Mouse (Mus musculus) myocyte (in vitro differentiated cells): Measurements from ENCODE around the gene Plxnd1. TPM values are rescaled to one million over a fixed set of nuclear protein-coding genes. Genes with fewer than 3 reads are reported as not detected.

Experiments
- H3K27me3 ChIP-seq: one replicate; pipeline ENCODE4 v1.6.1; 2011; ENCODE audit not compliant: control insufficient read depth, insufficient read depth, insufficient read length
- H3K36me3 ChIP-seq: one replicate; pipeline ENCODE4 v1.6.1; 2011; ENCODE audit not compliant: control insufficient read depth, insufficient read depth
- H3K4me2 ChIP-seq: one replicate; pipeline ENCODE4 v1.6.1; 2011; ENCODE audit warnings: low read depth, control low read depth
- H3K4me3 ChIP-seq: one replicate; pipeline ENCODE4 v1.5.1; 2011; ENCODE audit warnings: mild to moderate bottlenecking, control low read depth, moderate library complexity
- H3K79me2 ChIP-seq: one replicate; pipeline ENCODE4 v1.6.1; 2011; ENCODE audit not compliant: control insufficient read depth, insufficient read depth
- H3ac ChIP-seq: one replicate; pipeline ENCODE4 v1.6.1; 2011; ENCODE audit not compliant: control insufficient read depth, insufficient read length
- CEBPB ChIP-seq: IDR thresholded peaks from 2 replicates; pipeline ENCODE4 v1.6.1; 2011; ENCODE audit warnings: mild to moderate bottlenecking, moderate library complexity; ENCODE audit not compliant: poor library complexity, insufficient read depth, severe bottlenecking
- E2F4 ChIP-seq: IDR thresholded peaks from one replicate; pipeline ENCODE4 v1.6.1; 2011; ENCODE audit warnings: mild to moderate bottlenecking, control low read depth, moderate library complexity; ENCODE audit not compliant: insufficient read depth
- MAX ChIP-seq: IDR thresholded peaks from one replicate; pipeline ENCODE4 v1.6.1; 2011; ENCODE audit warnings: low read depth, mild to moderate bottlenecking, control low read depth
- MYOD1 ChIP-seq, 3 experiments: IDR thresholded peaks; one replicate each; pipeline ENCODE4 v1.6.1; 2011; ENCODE audit warnings: control low read depth in 2 of 3, low read depth in 2 of 3, mild to moderate bottlenecking in 2 of 3, moderate library complexity in 1 of 3; ENCODE audit not compliant: insufficient read length in 2 of 3, control insufficient read depth in 1 of 3
- MYOG ChIP-seq, 3 experiments: IDR thresholded peaks; one replicate each; pipeline ENCODE4 v1.6.1; 2011; ENCODE audit warnings: control low read depth in 2 of 3, low read depth in 2 of 3, mild to moderate bottlenecking in 2 of 3; ENCODE audit not compliant: insufficient read length in 2 of 3, control insufficient read depth in 1 of 3, insufficient read depth in 1 of 3
- POLR2A ChIP-seq: IDR thresholded peaks from one replicate; pipeline ENCODE4 v1.6.1; 2011; ENCODE audit warnings: low read depth, mild to moderate bottlenecking, control low read depth, moderate library complexity; ENCODE audit not compliant: insufficient read length
- POLR2AphosphoS2 ChIP-seq: IDR thresholded peaks from one replicate; pipeline ENCODE4 v1.6.1; 2011; ENCODE audit warnings: low read depth, control low read depth; ENCODE audit not compliant: insufficient read length
- REST ChIP-seq: IDR thresholded peaks from one replicate; pipeline ENCODE4 v1.6.1; 2011; ENCODE audit warnings: mild to moderate bottlenecking, control low read depth, moderate library complexity; ENCODE audit not compliant: insufficient read depth, insufficient read length
- SRF ChIP-seq: IDR thresholded peaks from one replicate; pipeline ENCODE4 v1.6.1; 2011; ENCODE audit warnings: low read depth; ENCODE audit not compliant: control insufficient read depth, insufficient read length
- TCF12 ChIP-seq: IDR thresholded peaks from one replicate; pipeline ENCODE4 v1.6.1; 2011; ENCODE audit warnings: mild to moderate bottlenecking, control low read depth; ENCODE audit not compliant: poor library complexity, insufficient read depth, severe bottlenecking
- TCF3 ChIP-seq: IDR thresholded peaks from one replicate; pipeline ENCODE4 v1.6.1; 2011; ENCODE audit warnings: low read depth, control low read depth; ENCODE audit not compliant: insufficient read length
- USF1 ChIP-seq: IDR thresholded peaks from one replicate; pipeline ENCODE4 v1.6.1; 2011; ENCODE audit warnings: low read depth, mild to moderate bottlenecking, control low read depth, moderate library complexity
- polyA plus RNA-seq: library from polyadenylated mRNA; unstranded; fragments of >200 nt; fragmentation: generic; extraction: Trizol; gene quantifications from one replicate; pipeline ENCODE4 v1.2.1, GENCODE M21; 2012; ENCODE audit warnings: missing spikeins

The Plxnd1 gene
- polyA plus RNA-seq, 1 experiment: 39.4 TPM

DNA sequence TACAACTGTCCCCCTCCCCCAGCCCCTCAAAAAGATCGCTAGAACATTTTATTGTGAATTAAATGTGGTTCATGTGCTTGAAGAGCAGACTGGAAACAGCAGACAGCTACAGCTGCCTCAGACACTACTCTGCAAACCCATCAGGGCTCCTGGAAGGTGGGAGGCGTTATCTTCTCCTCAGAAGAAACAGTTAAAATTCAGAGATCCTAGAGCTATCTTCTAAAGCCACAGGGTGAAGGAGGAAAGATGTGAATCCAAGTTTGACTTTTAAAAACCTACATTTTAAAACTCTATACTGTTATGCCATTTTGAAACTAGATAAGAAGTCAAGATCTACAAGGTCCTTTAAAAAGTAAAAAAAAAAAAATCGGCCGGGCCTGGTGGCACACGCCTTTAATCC is 36.2 kb upstream of the Plxnd1 start:
- Histone ChIP-seq H3K4me2 (no peak overlapping the region), H3K79me2 (peaks cover 6% of the 10 kb centered on the region), H3ac (no peak overlapping the region), H3K36me3 (peaks cover 3% of the 10 kb centered on the region), H3K4me3 (no peak overlapping the region), H3K27me3 (no peaks in the 10 kb centered on the region)
- TF ChIP-seq MYOG (IDR thresholded peaks at IDR 0.05; ENCODE audit: control insufficient read depth in 1 of 3, insufficient read depth in 1 of 3, insufficient read length in 2 of 3, low read depth in 2 of 3): no peak
- TF ChIP-seq USF1: no peak
- no peak for TF ChIP-seq TCF12

- Histone ChIP-seq H3K4me3 (no peak overlapping the region), H3K27me3 (no peaks in the 10 kb centered on the region), H3ac (no peak overlapping the region), H3K36me3 (peaks cover 38% of the 10 kb centered on the region), H3K4me2 (no peak overlapping the region), H3K79me2 (no peaks in the 10 kb centered on the region)
- TF ChIP-seq MYOD1 (IDR thresholded peaks at IDR 0.05; ENCODE audit: control insufficient read depth in 1 of 3, insufficient read length in 2 of 3, low read depth in 2 of 3): no peak
- TF ChIP-seq REST: no peak
- no peak for TF ChIP-seq MAX
- no peak for TF ChIP-seq SRF
- no peak for TF ChIP-seq CEBPB
These were observed 29.9 kb upstream of the Plxnd1 start for GRCm38 (mm10) chr6:116024666-116025065.

GRCm38 (mm10) chr6:116021961-116022485 is 27.2 kb upstream of the Plxnd1 start:
- H3K27me3 ChIP-seq: no peaks in the 10 kb centered on the region
- H3ac ChIP-seq: no peak overlapping the region
- H3K4me2 ChIP-seq: no peak overlapping the region
- H3K79me2 ChIP-seq: no peaks in the 10 kb centered on the region
- H3K4me3 ChIP-seq: no peak overlapping the region
- H3K36me3 ChIP-seq: peaks cover 48% of the 10 kb centered on the region
- TF ChIP-seq MYOD1 (IDR thresholded peaks at IDR 0.05; ENCODE audit: control insufficient read depth in 1 of 3, insufficient read length in 2 of 3, low read depth in 2 of 3) (no peak), CEBPB (no peak), SRF (no peak), POLR2A (no peak), REST (no peak), POLR2AphosphoS2 (no peak), TCF12 (no peak), TCF3 (no peak), USF1 (no peak), MAX (no peak), E2F4 (no peak)

DNA sequence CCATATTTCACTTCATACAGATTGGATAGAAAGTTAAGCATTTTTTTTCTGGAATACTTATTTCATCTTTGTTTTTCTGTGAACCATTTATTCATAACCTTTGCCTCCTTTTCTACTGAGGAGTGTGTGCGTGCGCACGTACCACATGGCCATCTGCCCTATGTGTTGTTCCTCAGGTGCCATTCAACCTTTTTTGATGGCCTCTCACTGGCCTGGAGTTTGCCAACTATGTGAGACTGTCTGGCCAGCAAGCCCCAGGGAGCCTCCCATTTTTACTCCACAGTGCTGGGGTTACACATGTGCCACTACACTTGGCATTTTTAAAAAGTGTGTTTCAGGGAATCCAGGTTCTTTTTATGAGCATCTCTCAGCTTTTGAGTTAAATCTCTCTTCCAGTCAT is 21.1 kb upstream of the Plxnd1 start:
- no peak for TF ChIP-seq USF1
- TF ChIP-seq REST: no peak

GRCm38 (mm10) chr6:116014111-116014510 is 19.3 kb upstream of the Plxnd1 start:
- H3K4me3 ChIP-seq: no peak overlapping the region
- peaks cover 8% of the 10 kb centered on the region for H3K36me3 ChIP-seq
- no peak for TF ChIP-seq MAX
- no peak overlapping the region for H3ac ChIP-seq
- no peaks in the 10 kb centered on the region for H3K79me2 ChIP-seq
- H3K27me3 ChIP-seq: no peaks in the 10 kb centered on the region
- no peak overlapping the region for H3K4me2 ChIP-seq

More for the DNA sequence above, 21.1 kb upstream of the Plxnd1 start:
- H3K4me2 ChIP-seq: no peak overlapping the region
- H3K27me3 ChIP-seq: no peaks in the 10 kb centered on the region
- H3K79me2 ChIP-seq: no peaks in the 10 kb centered on the region
- H3K36me3 ChIP-seq: peaks cover 19% of the 10 kb centered on the region
- no peak overlapping the region for H3K4me3 ChIP-seq
- no peak overlapping the region for H3ac ChIP-seq

DNA sequence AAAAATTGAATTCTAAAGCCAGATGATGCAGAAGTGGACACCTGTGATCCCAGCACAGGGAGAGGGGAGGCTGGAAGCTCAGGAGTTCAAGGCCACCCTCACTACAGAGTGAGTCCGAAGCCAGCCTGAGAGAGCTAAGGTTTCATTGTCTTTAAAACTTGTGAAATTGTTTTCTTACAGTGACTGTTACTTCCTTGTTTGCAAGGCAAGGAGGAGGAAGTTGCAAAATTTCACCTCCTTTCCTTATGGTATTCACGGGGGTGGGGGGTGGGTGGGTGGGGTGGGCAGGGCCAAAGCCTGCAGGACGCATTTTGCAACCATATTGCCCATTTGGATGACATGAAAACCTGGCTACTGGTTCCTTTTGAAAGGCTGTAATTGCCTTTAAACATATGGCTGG is 18.9 kb upstream of the Plxnd1 start:
- Histone ChIP-seq H3K27me3 (no peaks in the 10 kb centered on the region), H3ac (no peak overlapping the region), H3K36me3 (peaks cover 4% of the 10 kb centered on the region), H3K4me3 (no peak overlapping the region), H3K79me2 (no peaks in the 10 kb centered on the region), H3K4me2 (no peak overlapping the region)
- TF ChIP-seq SRF (no peak), MAX (no peak), POLR2A (no peak), MYOG (IDR thresholded peaks at IDR 0.05; ENCODE audit: control insufficient read depth in 1 of 3, insufficient read depth in 1 of 3, insufficient read length in 2 of 3, low read depth in 2 of 3) (no peak), TCF3 (no peak)
